ENCODE assay signal across 8 mouse cellular contexts in the genomic region with DNA sequence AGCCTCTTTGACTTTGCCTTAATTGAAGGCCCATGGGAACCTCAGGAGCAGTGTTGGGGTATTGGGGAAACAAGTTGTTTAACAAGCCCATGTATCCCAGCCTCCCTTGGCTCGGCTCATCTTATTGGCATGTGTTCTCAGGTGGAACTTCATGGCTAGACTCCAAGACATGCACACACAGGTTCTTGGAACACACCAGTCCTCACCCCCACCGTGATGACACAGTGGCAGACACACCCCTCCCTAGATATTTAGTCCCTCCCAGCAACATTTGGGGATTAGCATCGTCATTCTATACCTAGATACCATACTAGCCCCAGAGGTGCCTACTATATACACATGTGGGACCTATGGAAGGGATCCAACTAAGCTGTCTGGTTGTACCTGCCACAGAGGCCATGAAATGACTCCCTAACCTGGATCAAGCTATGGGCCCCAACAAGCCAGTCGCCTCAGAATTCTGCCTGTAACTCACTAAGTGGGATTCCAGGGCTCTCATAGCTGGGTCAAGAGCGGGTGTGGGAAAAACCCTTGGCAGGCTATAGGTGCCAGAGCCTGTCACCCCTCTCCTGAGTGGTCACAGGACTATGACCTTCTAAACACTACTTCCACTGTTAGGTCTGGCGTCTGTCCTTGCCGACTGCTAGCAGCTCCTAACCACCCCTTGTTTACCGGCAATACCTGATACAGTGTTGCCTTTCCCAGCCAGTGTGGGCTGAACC. TPM values are rescaled to one million over a fixed set of nuclear protein-coding genes. Genes with fewer than 3 reads are reported as not detected.
DNase-seq lines count a peak whose midpoint lies in the region; ATAC-seq and TF ChIP-seq lines count a peak whose summit lies in the region.

No protein-coding gene starts in this region.

- no peak for TF ChIP-seq CTCF in kidney, postnatal 0 days (IDR thresholded peaks at IDR 0.05; ENCODE audit: low read depth)

- peak overlapping the region; percentile 68 for H3K4me3 ChIP-seq in limb, embryonic 12.5 days (replicated peaks)
- no peak overlapping the region for H3K4me3 ChIP-seq in limb, embryonic 10.5 days
- H3K4me3 ChIP-seq in heart, embryonic 10.5 days = peak overlapping the region; percentile 80
- peak overlapping the region; percentile 73 for H3K4me3 ChIP-seq in kidney, postnatal 0 days (replicated peaks; ENCODE audit: low read depth, low read length)
- no peak overlapping the region; the same call in 1 of the 2 replicates for H3K4me3 ChIP-seq in neural tube, embryonic 13.5 days

- WGBS in limb, embryonic 12.5 days = 77% methylated on average over 8 of the region's 8 CpGs
- 81% methylated on average over 8 of the region's 8 CpGs for WGBS in limb, embryonic 10.5 days
- 63% methylated on average over 8 of the region's 8 CpGs for WGBS in heart, embryonic 10.5 days
- WGBS in kidney, postnatal 0 days = 63% methylated on average over 8 of the region's 8 CpGs
- 90% methylated on average over 8 of the region's 8 CpGs for WGBS in neural tube, embryonic 13.5 days

- H3K4me2 ChIP-seq in limb, embryonic 12.5 days = peak overlapping the region; percentile 91
- H3K4me2 ChIP-seq in kidney, postnatal 0 days (ENCODE audit: low read length) = peak overlapping the region; percentile 86
- H3K4me2 ChIP-seq in neural tube, embryonic 13.5 days = peak overlapping the region; percentile 91

- H3K36me3 ChIP-seq in limb, embryonic 12.5 days = peaks cover 25% of the 10 kb centered on the region
- H3K36me3 ChIP-seq in limb, embryonic 10.5 days = peaks cover 14% of the 10 kb centered on the region
- H3K36me3 ChIP-seq in heart, embryonic 10.5 days = peaks cover 20% of the 10 kb centered on the region
- peaks cover 23% of the 10 kb centered on the region; the same call in 1 of the 2 replicates for H3K36me3 ChIP-seq in kidney, postnatal 0 days (ENCODE audit: insufficient read depth, low read length)
- peaks cover 21% of the 10 kb centered on the region for H3K36me3 ChIP-seq in neural tube, embryonic 13.5 days

- H3K9ac ChIP-seq in limb, embryonic 12.5 days (replicated peaks) = no peak overlapping the region
- no peak overlapping the region for H3K9ac ChIP-seq in kidney, postnatal 0 days (ENCODE audit: low read depth, low read length)
- H3K9ac ChIP-seq in neural tube, embryonic 13.5 days = no peak overlapping the region

- no peak for DNase-seq in limb, embryonic 10.5 days (ENCODE audit: low spot score)
- no peak for DNase-seq in heart, embryonic 10.5 days (ENCODE audit: low spot score)
- no peak for DNase-seq in kidney, postnatal 0 days (ENCODE audit: low spot score)
- no peak for DNase-seq in embryo, embryonic 10 days (ENCODE audit: low spot score)
- DNase-seq in left cerebral cortex, adult 8-10 months (ENCODE audit: low spot score in 2 of 2) = no peak
- DNase-seq in embryo, embryonic 9.5 days (ENCODE audit: extremely low spot score) = no peak

- no peaks in the 10 kb centered on the region for H3K9me3 ChIP-seq in limb, embryonic 12.5 days
- H3K9me3 ChIP-seq in limb, embryonic 10.5 days (replicated peaks) = no peaks in the 10 kb centered on the region
- no peaks in the 10 kb centered on the region for H3K9me3 ChIP-seq in heart, embryonic 10.5 days
- no peaks in the 10 kb centered on the region for H3K9me3 ChIP-seq in kidney, postnatal 0 days (replicated peaks; ENCODE audit: low read length)
- H3K9me3 ChIP-seq in neural tube, embryonic 13.5 days = no peaks in the 10 kb centered on the region

- H3K27me3 ChIP-seq in limb, embryonic 12.5 days = peaks cover 6% of the 10 kb centered on the region
- H3K27me3 ChIP-seq in limb, embryonic 10.5 days (ENCODE audit: low read depth, poor library complexity, severe bottlenecking) = peaks cover 20% of the 10 kb centered on the region
- peaks cover 5% of the 10 kb centered on the region; the same call in 1 of the 2 replicates for H3K27me3 ChIP-seq in heart, embryonic 10.5 days (ENCODE audit: insufficient read depth, poor library complexity, severe bottlenecking)
- H3K27me3 ChIP-seq in kidney, postnatal 0 days (ENCODE audit: insufficient read depth, low read length) = no peaks in the 10 kb centered on the region
- H3K27me3 ChIP-seq in neural tube, embryonic 13.5 days = peaks cover 8% of the 10 kb centered on the region

- peaks cover 12% of the 10 kb centered on the region for H3K4me1 ChIP-seq in limb, embryonic 12.5 days (replicated peaks)
- H3K4me1 ChIP-seq in limb, embryonic 10.5 days = peaks cover 27% of the 10 kb centered on the region
- peaks cover 61% of the 10 kb centered on the region for H3K4me1 ChIP-seq in heart, embryonic 10.5 days
- peaks cover 8% of the 10 kb centered on the region for H3K4me1 ChIP-seq in kidney, postnatal 0 days (replicated peaks; ENCODE audit: insufficient read depth, low read length)
- H3K4me1 ChIP-seq in neural tube, embryonic 13.5 days (replicated peaks) = peaks cover 28% of the 10 kb centered on the region

- no peak overlapping the region for H3K27ac ChIP-seq in limb, embryonic 12.5 days
- H3K27ac ChIP-seq in limb, embryonic 10.5 days = no peak overlapping the region
- H3K27ac ChIP-seq in heart, embryonic 10.5 days = peak overlapping the region; percentile 90; the same call in 1 of the 2 replicates
- H3K27ac ChIP-seq in kidney, postnatal 0 days = peak overlapping the region; percentile 92
- no peak overlapping the region for H3K27ac ChIP-seq in neural tube, embryonic 13.5 days (replicated peaks)

- ATAC-seq in limb, embryonic 12.5 days (ENCODE audit: insufficient number of reproducible peaks, insufficient read depth, low FRiP score, low TSS enrichment, low read depth) = no peak
- no peak for ATAC-seq in kidney, postnatal 0 days (replicated peaks; ENCODE audit: low FRiP score, low read depth)
- ATAC-seq in neural tube, embryonic 13.5 days (ENCODE audit: low read depth) = no peak

RNA-seq across cellular contexts. Expression of gene Cish, which starts 2.4 kb away (rescaled TPM):
- polyA plus RNA-seq in limb, embryonic 12.5 days (2016; fragmentation: Nextera tagmentation; extraction: Ambion mirVana) = 4.2 and 8.1 TPM in 2 replicates
- 4.3 and 5.1 TPM in 2 replicates for polyA plus RNA-seq in limb, embryonic 10.5 days (2016; fragmentation: Nextera tagmentation; extraction: Ambion mirVana)
- polyA plus RNA-seq in heart, embryonic 10.5 days (2016; fragmentation: Nextera tagmentation; extraction: Ambion mirVana) = 9.4 and 13.2 TPM in 2 replicates
- polyA plus RNA-seq in kidney, postnatal 0 days (2015; fragmentation: Nextera tagmentation; extraction: Ambion mirVana) = 26.2 and 30.5 TPM in 2 replicates
- polyA plus RNA-seq in neural tube, embryonic 13.5 days (2015; fragmentation: Nextera tagmentation; extraction: Ambion mirVana) = 8.7 and 9.2 TPM in 2 replicates
- total RNA-seq in left cerebral cortex, adult 8-10 months (2022) = 10 to 100 TPM in 1 of 4 experiments, 1 to 10 TPM in 3; 7.2 to 12.2 (median 9.2) TPM

RNA-seq across cellular contexts. Expression of gene Mapkapk3, which starts 8.5 kb away (rescaled TPM):
- polyA plus RNA-seq in limb, embryonic 12.5 days (2016; fragmentation: Nextera tagmentation; extraction: Ambion mirVana) = 5.5 and 6.7 TPM in 2 replicates
- polyA plus RNA-seq in limb, embryonic 10.5 days (2016; fragmentation: Nextera tagmentation; extraction: Ambion mirVana) = 5.3 and 5.9 TPM in 2 replicates
- 7.1 and 10.1 TPM in 2 replicates for polyA plus RNA-seq in heart, embryonic 10.5 days (2016; fragmentation: Nextera tagmentation; extraction: Ambion mirVana)
- 13.4 and 14.0 TPM in 2 replicates for polyA plus RNA-seq in kidney, postnatal 0 days (2015; fragmentation: Nextera tagmentation; extraction: Ambion mirVana)
- polyA plus RNA-seq in neural tube, embryonic 13.5 days (2015; fragmentation: Nextera tagmentation; extraction: Ambion mirVana) = 1.8 and 2.4 TPM in 2 replicates
- 1 to 10 TPM; 2.4 to 3.9 (median 3.2) TPM for total RNA-seq in left cerebral cortex, adult 8-10 months (2022)

RNA-seq across cellular contexts. Expression of gene Hemk1, which starts 39.9 kb away (rescaled TPM):
- polyA plus RNA-seq in limb, embryonic 12.5 days (2016; fragmentation: Nextera tagmentation; extraction: Ambion mirVana) = 10.6 and 11.6 TPM in 2 replicates
- 10.3 and 12.2 TPM in 2 replicates for polyA plus RNA-seq in limb, embryonic 10.5 days (2016; fragmentation: Nextera tagmentation; extraction: Ambion mirVana)
- 13.4 and 14.6 TPM in 2 replicates for polyA plus RNA-seq in heart, embryonic 10.5 days (2016; fragmentation: Nextera tagmentation; extraction: Ambion mirVana)
- 10.1 and 11.5 TPM in 2 replicates for polyA plus RNA-seq in kidney, postnatal 0 days (2015; fragmentation: Nextera tagmentation; extraction: Ambion mirVana)
- 13.0 and 15.0 TPM in 2 replicates for polyA plus RNA-seq in neural tube, embryonic 13.5 days (2015; fragmentation: Nextera tagmentation; extraction: Ambion mirVana)
- total RNA-seq in left cerebral cortex, adult 8-10 months (2022) = 10 to 100 TPM; 14.9 to 20.6 (median 18.7) TPM

RNA-seq across cellular contexts. Expression of gene 6430571L13Rik, which starts 42.2 kb away (rescaled TPM):
- 0.81 and 1.4 TPM in 2 replicates for polyA plus RNA-seq in limb, embryonic 12.5 days (2016; fragmentation: Nextera tagmentation; extraction: Ambion mirVana)
- polyA plus RNA-seq in limb, embryonic 10.5 days (2016; fragmentation: Nextera tagmentation; extraction: Ambion mirVana) = 0.72 and 0.74 TPM in 2 replicates
- polyA plus RNA-seq in heart, embryonic 10.5 days (2016; fragmentation: Nextera tagmentation; extraction: Ambion mirVana) = 0.74 and 1.2 TPM in 2 replicates
- 2.0 and 2.2 TPM in 2 replicates for polyA plus RNA-seq in kidney, postnatal 0 days (2015; fragmentation: Nextera tagmentation; extraction: Ambion mirVana)
- polyA plus RNA-seq in neural tube, embryonic 13.5 days (2015; fragmentation: Nextera tagmentation; extraction: Ambion mirVana) = 6.4 and 6.5 TPM in 2 replicates
- total RNA-seq in left cerebral cortex, adult 8-10 months (2022) = 1 to 10 TPM; 5.6 to 7.1 (median 6.2) TPM

Comparison
In these comparisons a context has a peak if more than half of its experiments do, and no peak if none do; other contexts are left out.
1. H3K4me3 ChIP-seq: peak in limb, embryonic 12.5 days (single experiment), heart, embryonic 10.5 days (single experiment) and kidney, postnatal 0 days (single experiment); none in limb, embryonic 10.5 days (single experiment) and neural tube, embryonic 13.5 days (single experiment).
2. H3K27ac ChIP-seq: peak in heart, embryonic 10.5 days (single experiment) and kidney, postnatal 0 days (single experiment); none in limb, embryonic 12.5 days (single experiment), limb, embryonic 10.5 days (single experiment) and neural tube, embryonic 13.5 days (single experiment).
3. Peak in every context shown above with its lines, with median percentiles within 50 percentile points of each other: H3K4me2 ChIP-seq.